Mouse (Mus musculus) liver, embryonic 15.5 days (tissue): ENCODE data around the gene Uba6. TPM values are rescaled to one million over a fixed set of nuclear protein-coding genes. Genes with fewer than 3 reads are reported as not detected.

Experiments
- ATAC-seq: fragments of 200-750 bp; cut with Nextera tagmentation; 2 replicates; pipeline ENCODE4 v1.8.0; 2017; ENCODE audit warnings: moderate number of reproducible peaks, mild to moderate bottlenecking, moderate library complexity; ENCODE audit not compliant: insufficient read depth
- H3K27ac ChIP-seq: fragments of 300-500 bp; sonication (generic); replicated peaks from 2 replicates; pipeline ENCODE4 v1.5.1; 2015; ENCODE audit warnings: mild to moderate bottlenecking, inconsistent platforms
- H3K27me3 ChIP-seq: fragments of 300-500 bp; sonication (generic); 2 replicates; pipeline ENCODE4 v1.6.1; 2015; ENCODE audit warnings: mild to moderate bottlenecking, inconsistent platforms
- H3K36me3 ChIP-seq: fragments of 300-500 bp; sonication (generic); replicated peaks from 2 replicates; pipeline ENCODE4 v1.6.1; 2015; ENCODE audit warnings: moderate library complexity, mild to moderate bottlenecking, inconsistent platforms
- H3K4me1 ChIP-seq: fragments of 300-500 bp; sonication (generic); replicated peaks from 2 replicates; pipeline ENCODE4 v1.6.1; 2015; ENCODE audit warnings: inconsistent platforms
- H3K4me2 ChIP-seq: fragments of 300-500 bp; sonication (generic); 2 replicates; pipeline ENCODE4 v1.6.1; 2015; ENCODE audit warnings: moderate library complexity, mild to moderate bottlenecking, inconsistent platforms
- H3K4me3 ChIP-seq: fragments of 300-500 bp; sonication (generic); replicated peaks from 2 replicates; pipeline ENCODE4 v1.5.1; 2015; ENCODE audit warnings: mild to moderate bottlenecking, inconsistent platforms
- H3K9ac ChIP-seq: fragments of 300-500 bp; sonication (generic); 2 replicates; pipeline ENCODE4 v1.6.1; 2015; ENCODE audit warnings: moderate library complexity, mild to moderate bottlenecking, inconsistent platforms
- H3K9me3 ChIP-seq: fragments of 300-500 bp; sonication (generic); replicated peaks from 2 replicates; pipeline ENCODE4 v1.6.1; 2016; ENCODE audit warnings: inconsistent platforms
- WGBS: fragments of 180-500 bp; shearing (Covaris S2); methylation state at CpG from one replicate; pipeline ENCODE4 v1.1.7; 2015; ENCODE audit warnings: mixed read lengths; ENCODE audit not compliant: insufficient replicate concordance; 5-methylcytosine and 5-hydroxymethylcytosine counted together
- polyA plus RNA-seq: library from polyadenylated mRNA; unstranded; fragments of >200 nt; fragmentation: Nextera tagmentation; extraction: Ambion mirVana; gene quantifications from 2 replicates; pipeline ENCODE4 v1.2.1, GENCODE M21; 2015

The Uba6 gene
- polyA plus RNA-seq, 1 experiment from 2014 or later, result 3.1 TPM

GRCm38 (mm10) chr5:86113997-86114396 is 58.6 kb downstream of the Uba6 start:
- Histone ChIP-seq H3K9ac (no peak overlapping the region), H3K9me3 (no peaks in the 10 kb centered on the region), H3K4me3 (no peak overlapping the region), H3K4me1 (no peaks in the 10 kb centered on the region), H3K27me3 (no peaks in the 10 kb centered on the region), H3K27ac (no peak overlapping the region), H3K36me3 (peaks cover 10% of the 10 kb centered on the region; the same call in 1 of the 2 replicates), H3K4me2 (no peak overlapping the region)
- WGBS, result 49% methylated on average over 1 of the region's 1 CpGs
- ATAC-seq, result no peak

GRCm38 (mm10) chr5:86113037-86113436 is 59.6 kb downstream of the Uba6 start:
- Histone ChIP-seq H3K4me3 (no peak overlapping the region), H3K4me1 (no peaks in the 10 kb centered on the region), H3K36me3 (0 out of 2 replicates have a peak, but pooled peaks cover 4% of the 10 kb centered on the region), H3K4me2 (no peak overlapping the region), H3K27me3 (no peaks in the 10 kb centered on the region), H3K27ac (no peak overlapping the region), H3K9me3 (no peaks in the 10 kb centered on the region), H3K9ac (no peak overlapping the region)
- ATAC-seq, result no peak
- WGBS, result 61% methylated on average over 2 of the region's 2 CpGs

- no peaks in the 10 kb centered on the region for H3K4me1 ChIP-seq
- ATAC-seq, result no peak
- no peak overlapping the region for H3K4me3 ChIP-seq
- WGBS, result 62% methylated on average over 1 of the region's 1 CpGs
- H3K9ac ChIP-seq, result no peak overlapping the region
- H3K9me3 ChIP-seq, result no peaks in the 10 kb centered on the region
- no peak overlapping the region for H3K27ac ChIP-seq
- no peak overlapping the region for H3K4me2 ChIP-seq
- H3K36me3 ChIP-seq, result 0 out of 2 replicates have a peak, but pooled peaks cover 4% of the 10 kb centered on the region
- H3K27me3 ChIP-seq, result no peaks in the 10 kb centered on the region
Measured at GRCm38 (mm10) chr5:86111074-86111473, 61.5 kb downstream of the Uba6 start.

GRCm38 (mm10) chr5:86106610-86107009 is 66.0 kb downstream of the Uba6 start:
- no peak overlapping the region for H3K4me2 ChIP-seq
- H3K27ac ChIP-seq, result no peak overlapping the region
- H3K9ac ChIP-seq, result no peak overlapping the region
- no peak overlapping the region for H3K4me3 ChIP-seq
- no peaks in the 10 kb centered on the region for H3K4me1 ChIP-seq
- no peak for ATAC-seq
- H3K27me3 ChIP-seq, result no peaks in the 10 kb centered on the region
- no peaks in the 10 kb centered on the region for H3K36me3 ChIP-seq
- no peaks in the 10 kb centered on the region for H3K9me3 ChIP-seq
- 59% methylated on average over 2 of the region's 2 CpGs for WGBS

GRCm38 (mm10) chr5:86102176-86102575 is 70.4 kb downstream of the Uba6 start:
- Histone ChIP-seq H3K36me3 (no peaks in the 10 kb centered on the region), H3K4me2 (no peak overlapping the region), H3K4me1 (no peaks in the 10 kb centered on the region), H3K9ac (no peak overlapping the region), H3K27ac (no peak overlapping the region), H3K27me3 (no peaks in the 10 kb centered on the region), H3K4me3 (no peak overlapping the region), H3K9me3 (no peaks in the 10 kb centered on the region)
- WGBS, result 89% methylated on average over 2 of the region's 2 CpGs
- no peak for ATAC-seq

- H3K4me1 ChIP-seq, result no peaks in the 10 kb centered on the region
- 44% methylated on average over 3 of the region's 3 CpGs for WGBS
- no peaks in the 10 kb centered on the region for H3K36me3 ChIP-seq
- no peak for ATAC-seq
- H3K27ac ChIP-seq, result no peak overlapping the region
- no peak overlapping the region for H3K4me3 ChIP-seq
- no peak overlapping the region for H3K4me2 ChIP-seq
- H3K9ac ChIP-seq, result no peak overlapping the region
- H3K27me3 ChIP-seq, result no peaks in the 10 kb centered on the region
- no peaks in the 10 kb centered on the region for H3K9me3 ChIP-seq
Measured at GRCm38 (mm10) chr5:86100621-86101020, 72.0 kb downstream of the Uba6 start.

- Histone ChIP-seq H3K4me3 (no peak overlapping the region), H3K36me3 (no peaks in the 10 kb centered on the region), H3K4me2 (no peak overlapping the region), H3K27ac (no peak overlapping the region), H3K9me3 (no peaks in the 10 kb centered on the region), H3K9ac (no peak overlapping the region), H3K4me1 (0 out of 2 replicates have a peak, but pooled peaks cover 7% of the 10 kb centered on the region), H3K27me3 (no peaks in the 10 kb centered on the region)
- ATAC-seq, result no peak
- WGBS, result 22% methylated on average over 3 of the region's 3 CpGs
Measured at GRCm38 (mm10) chr5:86098988-86099387, 73.6 kb downstream of the Uba6 start.

GRCm38 (mm10) chr5:86094754-86095153 is 77.8 kb downstream of the Uba6 start:
- ATAC-seq, result no peak
- Histone ChIP-seq H3K4me3 (no peak overlapping the region), H3K9ac (no peak overlapping the region), H3K27me3 (no peaks in the 10 kb centered on the region), H3K4me1 (0 out of 2 replicates have a peak, but pooled peaks cover 7% of the 10 kb centered on the region), H3K36me3 (no peaks in the 10 kb centered on the region), H3K27ac (no peak overlapping the region), H3K4me2 (no peak overlapping the region), H3K9me3 (no peaks in the 10 kb centered on the region)
- 47% methylated on average over 9 of the region's 9 CpGs for WGBS

- H3K36me3 ChIP-seq, result no peaks in the 10 kb centered on the region
- H3K27me3 ChIP-seq, result no peaks in the 10 kb centered on the region
- 41% methylated on average over 6 of the region's 6 CpGs for WGBS
- H3K4me3 ChIP-seq, result no peak overlapping the region
- H3K4me1 ChIP-seq, result no peaks in the 10 kb centered on the region
- H3K9ac ChIP-seq, result no peak overlapping the region
- no peak overlapping the region for H3K27ac ChIP-seq
- H3K9me3 ChIP-seq, result no peaks in the 10 kb centered on the region
- no peak overlapping the region for H3K4me2 ChIP-seq
- ATAC-seq, result no peak
Measured at GRCm38 (mm10) chr5:86086751-86087150, 85.9 kb downstream of the Uba6 start.

GRCm38 (mm10) chr5:86084979-86085378 is 87.6 kb downstream of the Uba6 start:
- Histone ChIP-seq H3K4me3 (no peak overlapping the region), H3K9me3 (no peaks in the 10 kb centered on the region), H3K4me2 (no peak overlapping the region), H3K4me1 (no peaks in the 10 kb centered on the region), H3K9ac (no peak overlapping the region), H3K27ac (no peak overlapping the region), H3K27me3 (no peaks in the 10 kb centered on the region), H3K36me3 (no peaks in the 10 kb centered on the region)
- 47% methylated on average over 7 of the region's 7 CpGs for WGBS
- no peak for ATAC-seq

GRCm38 (mm10) chr5:86083987-86084386 is 88.6 kb downstream of the Uba6 start:
- Histone ChIP-seq H3K9ac (no peak overlapping the region), H3K4me2 (no peak overlapping the region), H3K36me3 (no peaks in the 10 kb centered on the region), H3K4me3 (no peak overlapping the region), H3K27me3 (no peaks in the 10 kb centered on the region), H3K27ac (no peak overlapping the region), H3K9me3 (no peaks in the 10 kb centered on the region), H3K4me1 (no peaks in the 10 kb centered on the region)
- 52% methylated on average over 6 of the region's 6 CpGs for WGBS
- ATAC-seq, result no peak

- Histone ChIP-seq H3K27me3 (no peaks in the 10 kb centered on the region), H3K4me1 (no peaks in the 10 kb centered on the region), H3K4me2 (no peak overlapping the region), H3K9ac (no peak overlapping the region), H3K27ac (no peak overlapping the region), H3K36me3 (no peaks in the 10 kb centered on the region), H3K4me3 (no peak overlapping the region), H3K9me3 (no peaks in the 10 kb centered on the region)
- WGBS, result 58% methylated on average over 3 of the region's 3 CpGs
- ATAC-seq, result no peak
Measured at GRCm38 (mm10) chr5:86078720-86079334, 93.8 kb downstream of the Uba6 start.
